Mouse (Mus musculus): ENCODE measurements at regions not wholly inside any gene's neighbourhood (a gene's known extent, or its start where the extent isn't known, plus 50 kb on each side); places are given as distances from the start of the nearest gene placed in this dataset.

GRCm38 (mm10) chr2:11013154-11013553 lies 158.8 kb upstream of the Prkcq start:
- no peak for TF ChIP-seq CTCF (IDR thresholded peaks at IDR 0.05; ENCODE audit: insufficient read depth, low read depth, low read length)
- no peak for TF ChIP-seq POLR2A (IDR thresholded peaks at IDR 0.05; ENCODE audit: insufficient read depth, low read depth, low read length)
